In the genomic region with DNA sequence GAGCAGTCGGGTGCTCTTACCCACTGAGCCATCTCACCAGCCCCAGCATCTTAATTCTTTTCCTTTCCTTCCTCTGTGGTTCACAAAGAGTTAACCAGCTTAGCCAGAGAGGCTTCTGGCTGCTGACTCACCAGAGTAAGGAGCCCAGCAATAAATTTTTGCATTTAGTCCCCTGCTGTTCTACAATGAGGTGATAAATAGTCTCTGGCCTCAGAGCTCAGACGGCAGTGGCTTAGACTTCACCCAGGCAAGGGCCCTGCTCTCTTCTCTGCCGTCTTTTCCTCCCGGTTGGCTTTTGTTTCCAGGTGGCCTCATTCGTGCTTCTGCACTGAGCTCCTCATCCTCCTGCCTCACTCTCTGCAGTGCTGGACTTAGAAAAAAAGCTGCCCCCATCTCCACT, we compare ENCODE assay signal across 10 mouse cellular contexts.
DNase-seq lines count a peak whose midpoint lies in the region; ATAC-seq and TF ChIP-seq lines count a peak whose summit lies in the region.
"Had no signal": no experiment of that assay in that cellular context is flagged by ENCODE, and none has a peak within 500 bp of the region (broad histone marks: within the 10 kb centered on the region; RNA-seq: fewer than 3 reads in every experiment).

No protein-coding gene starts in this region.

- intact Hi-C loops in left cerebral cortex, postnatal 4 days (cut with DNase I) = no loop called here

- H3K4me1 ChIP-seq in embryonic facial prominence, embryonic 12.5 days = no peaks in the 10 kb centered on the region
- peaks cover 11% of the 10 kb centered on the region for H3K4me1 ChIP-seq in embryonic facial prominence, embryonic 10.5 days
- H3K4me1 ChIP-seq in midbrain, embryonic 11.5 days (ENCODE audit: control insufficient read depth, insufficient read depth, low read length) = peaks cover 3% of the 10 kb centered on the region; the same call in 1 of the 2 replicates
- H3K4me1 ChIP-seq in midbrain, embryonic 10.5 days = peaks cover 15% of the 10 kb centered on the region
- H3K4me1 ChIP-seq in limb, embryonic 12.5 days (replicated peaks) = peaks cover 10% of the 10 kb centered on the region
- H3K4me1 ChIP-seq in stomach, postnatal 0 days (replicated peaks; ENCODE audit: control insufficient read depth, insufficient read depth) = no peaks in the 10 kb centered on the region

- 18% methylated on average over 5 of the region's 5 CpGs for WGBS in embryonic facial prominence, embryonic 12.5 days
- WGBS in embryonic facial prominence, embryonic 10.5 days = 29% methylated on average over 5 of the region's 5 CpGs
- 18% methylated on average over 5 of the region's 5 CpGs for WGBS in midbrain, embryonic 11.5 days
- 18% methylated on average over 5 of the region's 5 CpGs for WGBS in midbrain, embryonic 10.5 days
- WGBS in limb, embryonic 12.5 days = 8% methylated on average over 5 of the region's 5 CpGs
- WGBS in stomach, postnatal 0 days = 25% methylated on average over 5 of the region's 5 CpGs

- no peak overlapping the region for H3K27ac ChIP-seq in embryonic facial prominence, embryonic 12.5 days
- no peak overlapping the region for H3K27ac ChIP-seq in embryonic facial prominence, embryonic 10.5 days (replicated peaks)
- no peak overlapping the region for H3K27ac ChIP-seq in midbrain, embryonic 11.5 days (ENCODE audit: low read depth, low read length)
- H3K27ac ChIP-seq in midbrain, embryonic 10.5 days (replicated peaks) = no peak overlapping the region
- 0 out of 2 replicates have a peak overlapping the region, but pooled peaks have one; percentile 13 for H3K27ac ChIP-seq in limb, embryonic 12.5 days
- no peak overlapping the region for H3K27ac ChIP-seq in stomach, postnatal 0 days (replicated peaks)

- no peaks in the 10 kb centered on the region for H3K9me3 ChIP-seq in embryonic facial prominence, embryonic 12.5 days
- no peaks in the 10 kb centered on the region for H3K9me3 ChIP-seq in embryonic facial prominence, embryonic 10.5 days
- H3K9me3 ChIP-seq in midbrain, embryonic 11.5 days (ENCODE audit: control insufficient read depth, low read length) = no peaks in the 10 kb centered on the region
- no peaks in the 10 kb centered on the region for H3K9me3 ChIP-seq in midbrain, embryonic 10.5 days (replicated peaks)
- no peaks in the 10 kb centered on the region for H3K9me3 ChIP-seq in limb, embryonic 12.5 days
- H3K9me3 ChIP-seq in stomach, postnatal 0 days (ENCODE audit: control insufficient read depth, low read length) = no peaks in the 10 kb centered on the region
- H3K9me3 ChIP-seq: G1E had no signal

- no peak for TF ChIP-seq CTCF in stomach, postnatal 0 days (IDR thresholded peaks at IDR 0.05; ENCODE audit: low read depth)

- H3K36me3 ChIP-seq in embryonic facial prominence, embryonic 12.5 days = peaks cover 9% of the 10 kb centered on the region
- H3K36me3 ChIP-seq in embryonic facial prominence, embryonic 10.5 days (replicated peaks) = peaks cover 21% of the 10 kb centered on the region
- no peaks in the 10 kb centered on the region for H3K36me3 ChIP-seq in midbrain, embryonic 11.5 days (ENCODE audit: control insufficient read depth, insufficient read depth, low read length)
- H3K36me3 ChIP-seq in midbrain, embryonic 10.5 days = peaks cover 17% of the 10 kb centered on the region
- H3K36me3 ChIP-seq in limb, embryonic 12.5 days = peaks cover 29% of the 10 kb centered on the region
- no peaks in the 10 kb centered on the region for H3K36me3 ChIP-seq in stomach, postnatal 0 days (ENCODE audit: control insufficient read depth, insufficient read depth, low read length)
- H3K36me3 ChIP-seq: G1E had no signal

- no peaks in the 10 kb centered on the region for H3K27me3 ChIP-seq in embryonic facial prominence, embryonic 12.5 days
- no peaks in the 10 kb centered on the region for H3K27me3 ChIP-seq in embryonic facial prominence, embryonic 10.5 days (replicated peaks; ENCODE audit: low read depth, poor library complexity, severe bottlenecking)
- no peaks in the 10 kb centered on the region for H3K27me3 ChIP-seq in midbrain, embryonic 11.5 days (ENCODE audit: control insufficient read depth, insufficient read depth, low read length)
- no peaks in the 10 kb centered on the region for H3K27me3 ChIP-seq in midbrain, embryonic 10.5 days (ENCODE audit: low read depth, poor library complexity, severe bottlenecking)
- no peaks in the 10 kb centered on the region for H3K27me3 ChIP-seq in limb, embryonic 12.5 days
- no peaks in the 10 kb centered on the region for H3K27me3 ChIP-seq in stomach, postnatal 0 days (ENCODE audit: control insufficient read depth, insufficient read depth, low read length)

- no peak for DNase-seq in embryonic facial prominence, embryonic 10.5 days (ENCODE audit: low spot score)
- peak; percentile 84 for DNase-seq in midbrain, embryonic 11.5 days (ENCODE audit: low spot score, missing footprints)
- DNase-seq in midbrain, embryonic 10.5 days (ENCODE audit: low spot score) = no peak
- DNase-seq in stomach, postnatal 0 days (ENCODE audit: low spot score) = peak; percentile 24
- DNase-seq in left cerebral cortex, postnatal 4 days = no peak
- DNase-seq in urinary bladder, adult 18-20 months (ENCODE audit: low spot score in 2 of 2) = no peak
- DNase-seq: gastrocnemius, postnatal 36 days had no signal

- no peak for TF ChIP-seq EP300 in stomach, postnatal 0 days (optimal IDR thresholded peaks at IDR 0.05)

- H3K9ac ChIP-seq in embryonic facial prominence, embryonic 12.5 days = no peak overlapping the region
- H3K9ac ChIP-seq in midbrain, embryonic 11.5 days (ENCODE audit: low read length) = no peak overlapping the region
- H3K9ac ChIP-seq in limb, embryonic 12.5 days (replicated peaks) = no peak overlapping the region
- no peak overlapping the region for H3K9ac ChIP-seq in stomach, postnatal 0 days (ENCODE audit: low read length)

- no peak overlapping the region for H3K4me3 ChIP-seq in embryonic facial prominence, embryonic 12.5 days
- no peak overlapping the region; the same call in 1 of the 2 replicates for H3K4me3 ChIP-seq in embryonic facial prominence, embryonic 10.5 days
- no peak overlapping the region for H3K4me3 ChIP-seq in midbrain, embryonic 11.5 days (ENCODE audit: low read depth, low read length)
- no peak overlapping the region for H3K4me3 ChIP-seq in midbrain, embryonic 10.5 days
- H3K4me3 ChIP-seq in limb, embryonic 12.5 days (replicated peaks) = no peak overlapping the region
- peak overlapping the region; percentile 48; the same call in 1 of the 2 replicates for H3K4me3 ChIP-seq in stomach, postnatal 0 days (ENCODE audit: low read depth, low read length)

- ATAC-seq in embryonic facial prominence, embryonic 12.5 days (ENCODE audit: insufficient number of reproducible peaks, insufficient read depth, low FRiP score, low TSS enrichment) = no peak
- no peak for ATAC-seq in midbrain, embryonic 11.5 days (ENCODE audit: low FRiP score)
- no peak for ATAC-seq in limb, embryonic 12.5 days (ENCODE audit: insufficient number of reproducible peaks, insufficient read depth, low FRiP score, low TSS enrichment, low read depth)
- no peak for ATAC-seq in stomach, postnatal 0 days (ENCODE audit: low FRiP score, low TSS enrichment)

- peak overlapping the region; percentile 15; the same call in 1 of the 2 replicates for H3K4me2 ChIP-seq in embryonic facial prominence, embryonic 12.5 days (replicated peaks)
- no peak overlapping the region for H3K4me2 ChIP-seq in midbrain, embryonic 11.5 days
- H3K4me2 ChIP-seq in limb, embryonic 12.5 days = peak overlapping the region; percentile 90; the same call in 1 of the 2 replicates
- no peak overlapping the region; the same call in 1 of the 2 replicates for H3K4me2 ChIP-seq in stomach, postnatal 0 days (replicated peaks; ENCODE audit: low read depth)

Comparison
In these comparisons a context has a peak if more than half of its experiments do, and no peak if none do; other contexts are left out.
1. DNase-seq: peak in midbrain, embryonic 11.5 days (single experiment) and stomach, postnatal 0 days (single experiment); none in embryonic facial prominence, embryonic 10.5 days (single experiment), midbrain, embryonic 10.5 days (single experiment), left cerebral cortex, postnatal 4 days (single experiment) and urinary bladder, adult 18-20 months (0 of 2).
2. H3K4me2 ChIP-seq: peak in embryonic facial prominence, embryonic 12.5 days (single experiment) and limb, embryonic 12.5 days (single experiment); none in midbrain, embryonic 11.5 days (single experiment) and stomach, postnatal 0 days (single experiment).